Mouse (Mus musculus): ENCODE measurements around the gene Slc5a5. TPM values are rescaled to one million over a fixed set of nuclear protein-coding genes. Genes with fewer than 3 reads are reported as not detected.
A peak's percentile ranks its signal among the peaks of the same experiment; 100 is the strongest.

Slc5a5 gene
- polyA plus RNA-seq, 2 experiments, result 0.03 to 0.10 TPM

DNA sequence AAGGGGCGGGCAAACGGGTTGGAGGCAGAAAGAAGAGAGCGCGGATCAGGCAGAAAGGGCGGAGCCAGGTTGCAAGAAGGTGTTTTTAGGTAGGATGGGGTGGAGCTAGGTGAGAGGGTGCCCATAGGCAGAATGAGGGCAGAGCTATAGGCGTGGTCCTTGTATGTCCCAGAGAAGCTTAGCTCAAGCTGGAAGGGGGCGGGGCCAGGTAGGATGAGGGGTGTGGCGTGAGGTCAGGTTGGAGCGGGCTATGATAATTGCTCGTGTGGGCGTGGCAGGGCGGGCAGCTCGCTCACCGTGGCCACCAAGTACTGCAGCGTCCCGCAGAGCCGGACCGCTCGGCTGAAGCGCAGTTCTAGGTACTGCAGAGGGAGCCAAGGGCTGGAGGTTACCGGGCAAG is 1.2 kb downstream of the Slc5a5 start:
- Histone ChIP-seq H3K27ac (no peak overlapping the region), H3K9me3 (ENCODE audit: control insufficient read depth, low read length) (no peaks in the 10 kb centered on the region), H3K27me3 (ENCODE audit: control insufficient read depth, insufficient read depth, low read length) (peaks cover 34% of the 10 kb centered on the region), H3K4me2 (ENCODE audit: low read depth) (no peak overlapping the region), H3K4me3 (ENCODE audit: insufficient read depth in 1 of 2, low read depth in 2 of 2, low read length in 2 of 2) (no peak overlapping the region), H3K4me1 (replicated peaks; ENCODE audit: control insufficient read depth in 2 of 2, insufficient read depth in 2 of 2, low read length in 1 of 2) (peaks cover 0 to 3% of the 10 kb centered on the region in 2 experiments; a peak in 1 of 4 replicates), H3K9ac (replicated peaks) (no peak overlapping the region), H3K36me3 (replicated peaks; ENCODE audit: control insufficient read depth, insufficient read depth, low read depth) (peaks cover 26% of the 10 kb centered on the region)
- DNase-seq (ENCODE audit: low read depth in 3 of 3, low spot score in 3 of 3) (peak in 1 of 3 experiments; percentile 68), ATAC-seq (ENCODE audit: insufficient read depth) (peak; percentile 12; the same call in 1 of the 2 replicates)
- TF ChIP-seq EP300 (IDR thresholded peaks at IDR 0.05; ENCODE audit: low read depth) (no peak), CTCF (IDR thresholded peaks at IDR 0.05; ENCODE audit: low read depth) (no peak)
- WGBS (ENCODE audit: insufficient replicate concordance), result 10% methylated on average over 21 of the region's 21 CpGs

DNA sequence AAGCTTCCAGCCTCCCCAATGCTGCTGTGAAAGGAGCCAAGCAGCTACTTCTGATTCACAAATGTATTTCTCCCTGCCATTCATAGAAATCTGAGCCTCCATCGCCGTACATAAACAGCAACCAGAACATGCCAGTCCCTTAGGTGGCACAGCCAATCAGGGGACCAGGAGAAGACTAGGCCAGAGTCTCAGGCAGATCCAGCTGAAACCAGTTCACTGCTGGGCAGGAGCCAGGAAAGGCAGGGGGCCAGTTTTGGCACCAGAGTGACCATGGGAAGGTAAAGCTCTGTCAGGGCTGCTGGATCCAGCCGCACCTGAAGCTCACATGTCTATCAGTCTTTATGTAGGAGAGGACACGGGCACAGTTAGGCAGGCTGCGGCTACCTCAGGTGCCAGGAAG is 1.9 kb downstream of the Slc5a5 start:
- WGBS (ENCODE audit: insufficient replicate concordance), result 78% methylated on average over 5 of the region's 5 CpGs
- TF ChIP-seq CTCF (IDR thresholded peaks at IDR 0.05; ENCODE audit: low read depth) (no peak), EP300 (IDR thresholded peaks at IDR 0.05; ENCODE audit: low read depth) (no peak)
- no peak for DNase-seq (ENCODE audit: low read depth in 3 of 3, low spot score in 3 of 3)
- Histone ChIP-seq H3K27me3 (ENCODE audit: control insufficient read depth, insufficient read depth, low read length) (peaks cover 34% of the 10 kb centered on the region), H3K36me3 (replicated peaks; ENCODE audit: control insufficient read depth, insufficient read depth, low read depth) (peaks cover 20% of the 10 kb centered on the region), H3K27ac (no peak overlapping the region), H3K9me3 (ENCODE audit: control insufficient read depth, low read length) (no peaks in the 10 kb centered on the region), H3K9ac (replicated peaks) (no peak overlapping the region), H3K4me3 (ENCODE audit: insufficient read depth in 1 of 2, low read depth in 2 of 2, low read length in 2 of 2) (no peak overlapping the region), H3K4me2 (ENCODE audit: low read depth) (no peak overlapping the region), H3K4me1 (replicated peaks; ENCODE audit: control insufficient read depth in 2 of 2, insufficient read depth in 2 of 2, low read length in 1 of 2) (peaks cover 0 to 3% of the 10 kb centered on the region in 2 experiments; a peak in 1 of 4 replicates)
- ATAC-seq (ENCODE audit: insufficient read depth), result no peak

DNA sequence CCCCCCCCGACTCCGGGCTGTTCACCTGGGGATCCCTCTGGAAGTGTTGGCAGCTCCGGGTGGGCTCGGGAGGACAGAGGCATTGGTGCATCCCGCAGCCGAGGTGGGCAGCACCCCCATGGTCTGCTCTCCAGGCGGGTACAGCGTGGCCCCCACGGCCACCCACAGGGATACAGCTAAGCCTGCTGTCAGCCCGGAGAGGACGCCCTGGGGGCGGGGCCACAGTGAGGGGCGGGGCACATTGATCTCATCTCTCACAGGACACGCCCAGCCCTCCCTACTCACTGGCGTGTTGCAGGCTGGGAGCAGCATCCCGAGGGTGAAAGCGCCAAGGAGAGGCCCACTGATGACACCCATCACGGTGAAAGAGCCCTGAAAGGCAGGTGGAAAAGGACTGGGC is 4.9 kb downstream of the Slc5a5 start:
- Histone ChIP-seq H3K9ac (replicated peaks) (no peak overlapping the region), H3K9me3 (ENCODE audit: control insufficient read depth, low read length) (no peaks in the 10 kb centered on the region), H3K27ac (no peak overlapping the region), H3K27me3 (ENCODE audit: control insufficient read depth, insufficient read depth, low read length) (peaks cover 26% of the 10 kb centered on the region), H3K36me3 (replicated peaks; ENCODE audit: control insufficient read depth, insufficient read depth, low read depth) (no peaks in the 10 kb centered on the region), H3K4me1 (replicated peaks; ENCODE audit: control insufficient read depth in 2 of 2, insufficient read depth in 2 of 2, low read length in 1 of 2) (0 out of 4 replicates have a peak, but pooled peaks cover 0 to 3% of the 10 kb centered on the region in 2 experiments), H3K4me3 (ENCODE audit: insufficient read depth in 1 of 2, low read depth in 2 of 2, low read length in 2 of 2) (no peak overlapping the region), H3K4me2 (ENCODE audit: low read depth) (no peak overlapping the region)
- peak; percentile 65; the same call in 1 of the 2 replicates for ATAC-seq (ENCODE audit: insufficient read depth)
- TF ChIP-seq CTCF (IDR thresholded peaks at IDR 0.05; ENCODE audit: low read depth) (no peak), EP300 (IDR thresholded peaks at IDR 0.05; ENCODE audit: low read depth) (no peak)
- WGBS (ENCODE audit: insufficient replicate concordance), result 4% methylated on average over 18 of the region's 18 CpGs
- peak in 1 of 3 experiments; percentile 66 for DNase-seq (ENCODE audit: low read depth in 3 of 3, low spot score in 3 of 3)

DNA sequence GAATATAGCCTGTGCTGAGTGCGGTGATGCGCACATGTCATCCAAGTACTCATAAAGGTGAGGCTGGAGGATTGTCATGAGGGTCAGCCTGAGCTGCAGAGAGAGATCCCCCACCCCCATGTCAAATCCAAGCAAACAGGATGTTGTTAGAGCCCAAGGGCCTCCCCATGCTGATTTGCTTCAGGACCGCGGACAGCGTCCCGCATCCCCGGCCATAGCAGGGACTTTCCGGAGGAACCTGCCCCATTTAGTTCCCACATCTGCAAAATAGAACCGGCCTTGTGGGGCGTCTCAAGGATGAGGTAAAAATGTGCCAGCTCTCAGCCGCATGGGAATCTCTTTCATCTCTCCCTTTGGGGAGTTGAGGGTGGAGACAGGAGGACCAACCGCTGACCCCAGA is 6.9 kb downstream of the Slc5a5 start:
- Histone ChIP-seq H3K4me3 (ENCODE audit: insufficient read depth in 1 of 2, low read depth in 2 of 2, low read length in 2 of 2) (no peak overlapping the region), H3K27me3 (ENCODE audit: control insufficient read depth, insufficient read depth, low read length) (peaks cover 6% of the 10 kb centered on the region), H3K36me3 (replicated peaks; ENCODE audit: control insufficient read depth, insufficient read depth, low read depth) (no peaks in the 10 kb centered on the region), H3K4me1 (replicated peaks; ENCODE audit: control insufficient read depth in 2 of 2, insufficient read depth in 2 of 2, low read length in 1 of 2) (0 out of 4 replicates have a peak, but pooled peaks cover 0 to 3% of the 10 kb centered on the region in 2 experiments), H3K9me3 (ENCODE audit: control insufficient read depth, low read length) (no peaks in the 10 kb centered on the region), H3K27ac (no peak overlapping the region), H3K4me2 (ENCODE audit: low read depth) (no peak overlapping the region), H3K9ac (replicated peaks) (no peak overlapping the region)
- TF ChIP-seq EP300 (IDR thresholded peaks at IDR 0.05; ENCODE audit: low read depth) (no peak), CTCF (IDR thresholded peaks at IDR 0.05; ENCODE audit: low read depth) (no peak)
- 12% methylated on average over 12 of the region's 12 CpGs for WGBS (ENCODE audit: insufficient replicate concordance)
- no peak for ATAC-seq (ENCODE audit: insufficient read depth)
- no peak for DNase-seq (ENCODE audit: low read depth in 3 of 3, low spot score in 3 of 3)

DNA sequence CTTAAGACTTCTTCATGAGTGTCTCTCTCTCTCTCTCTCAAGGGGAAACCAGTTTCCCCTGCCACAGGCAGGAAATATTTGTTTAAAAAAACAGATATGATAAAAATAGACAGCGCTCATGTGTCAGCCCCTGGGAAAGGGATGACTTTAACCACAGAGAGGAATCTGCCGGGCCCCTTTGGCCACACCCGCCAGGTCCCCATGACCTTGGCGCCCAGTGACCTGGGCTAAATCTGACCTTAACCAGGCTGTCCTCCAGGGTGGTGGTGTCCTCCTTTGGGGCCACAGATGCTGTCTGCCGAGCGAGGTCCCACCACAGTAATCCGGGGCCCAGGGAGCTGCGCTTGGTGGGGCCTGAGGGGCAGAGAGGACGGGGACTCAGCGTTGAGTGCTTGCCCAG is 7.9 kb downstream of the Slc5a5 start:
- ATAC-seq (ENCODE audit: insufficient read depth), result no peak
- no peak overlapping the region for H3K4me2 ChIP-seq (ENCODE audit: low read depth)
- WGBS (ENCODE audit: insufficient replicate concordance), result 46% methylated on average over 10 of the region's 10 CpGs
- no peaks in the 10 kb centered on the region for H3K36me3 ChIP-seq (replicated peaks; ENCODE audit: control insufficient read depth, insufficient read depth, low read depth)
- no peaks in the 10 kb centered on the region for H3K9me3 ChIP-seq (ENCODE audit: control insufficient read depth, low read length)
- 0 out of 4 replicates have a peak, but pooled peaks cover 0 to 3% of the 10 kb centered on the region in 2 experiments for H3K4me1 ChIP-seq (replicated peaks; ENCODE audit: control insufficient read depth in 2 of 2, insufficient read depth in 2 of 2, low read length in 1 of 2)
- no peak overlapping the region for H3K27ac ChIP-seq
- H3K9ac ChIP-seq (replicated peaks), result no peak overlapping the region
- H3K4me3 ChIP-seq (ENCODE audit: insufficient read depth in 1 of 2, low read depth in 2 of 2, low read length in 2 of 2), result no peak overlapping the region
- DNase-seq (ENCODE audit: low read depth in 3 of 3, low spot score in 3 of 3), result no peak
- TF ChIP-seq CTCF (IDR thresholded peaks at IDR 0.05; ENCODE audit: low read depth) (no peak), EP300 (IDR thresholded peaks at IDR 0.05; ENCODE audit: low read depth) (no peak)
- H3K27me3 ChIP-seq (ENCODE audit: control insufficient read depth, insufficient read depth, low read length), result no peaks in the 10 kb centered on the region; the same call in 1 of the 2 replicates

Data from liver, embryonic 14.5 days (tissue).